Mouse (Mus musculus) thymus, adult 2 months (tissue): Measurements from ENCODE around the gene Ulk3. TPM values are rescaled to one million over a fixed set of nuclear protein-coding genes. Genes with fewer than 3 reads are reported as not detected.

Experiments
- DNase-seq: peaks from one replicate; pipeline ENCODE4 v3.0.0; 2021
- H3K27ac ChIP-seq: fragments of 200-500 bp; 2 replicates; pipeline ENCODE4 v1.5.1; 2012; ENCODE audit warnings: low read length, control low read depth; ENCODE audit not compliant: control insufficient read depth, insufficient read depth
- H3K27me3 ChIP-seq: fragments of 200-500 bp; 2 replicates; pipeline ENCODE4 v1.6.1; 2012; ENCODE audit warnings: mild to moderate bottlenecking, low read length, moderate library complexity, mixed read lengths; ENCODE audit not compliant: control insufficient read depth, insufficient read depth
- H3K36me3 ChIP-seq: fragments of 200-500 bp; 2 replicates; pipeline ENCODE4 v1.6.1; 2012; ENCODE audit warnings: mild to moderate bottlenecking, low read length, moderate library complexity; ENCODE audit not compliant: control insufficient read depth, insufficient read depth
- H3K4me1 ChIP-seq: fragments of 200-500 bp; replicated peaks from 2 replicates; pipeline ENCODE4 v1.6.1; 2012; ENCODE audit warnings: low read length; ENCODE audit not compliant: control insufficient read depth, insufficient read depth
- H3K4me3 ChIP-seq: fragments of 200-500 bp; 2 replicates; pipeline ENCODE4 v1.5.1; 2012; ENCODE audit warnings: mild to moderate bottlenecking, low read length, control low read depth, moderate library complexity; ENCODE audit not compliant: control insufficient read depth, insufficient read depth
- CTCF ChIP-seq: fragments of 200-500 bp; IDR thresholded peaks from 2 replicates; pipeline ENCODE4 v1.5.1; 2012; ENCODE audit warnings: mild to moderate bottlenecking, control low read depth, low read length, moderate library complexity, borderline replicate concordance; ENCODE audit not compliant: control insufficient read depth, poor library complexity, insufficient read depth; ENCODE audit errors: extremely low read depth
- POLR2A ChIP-seq: fragments of 200-500 bp; IDR thresholded peaks from 2 replicates; pipeline ENCODE4 v1.6.1; 2012; ENCODE audit warnings: mild to moderate bottlenecking, low read length, control low read depth, moderate library complexity; ENCODE audit not compliant: control insufficient read depth, poor library complexity, insufficient read depth; ENCODE audit errors: extremely low read depth
- WGBS: fragments of 180-500 bp; shearing (Covaris S2); methylation state at CpG from one replicate; pipeline ENCODE4 v1.1.7; 2018; 5-methylcytosine and 5-hydroxymethylcytosine counted together
- polyA plus RNA-seq: library from polyadenylated mRNA; depleted of rRNA; stranded (reverse); fragments of >200 nt; gene quantifications from 2 replicates; pipeline ENCODE4 v1.2.3, GENCODE M21; 2012; rRNA removed

Gene Ulk3
- 65.7 and 71.9 TPM in 2 replicates for polyA plus RNA-seq

GRCm38 (mm10) chr9:57589224-57590126 is at the start of gene Ulk3:
TSS of gene Ulk3 (plus strand) at chr9:57589452.
- peak; percentile 90 for DNase-seq
- Histone ChIP-seq H3K27me3 (no peaks in the 10 kb centered on the region), H3K4me3 (peak within 1 kb of the TSS; percentile 97), H3K27ac (peak within 1 kb of the TSS; percentile 32), H3K36me3 (peaks cover 8% of the 10 kb centered on the region), H3K4me1 (peaks cover 13% of the 10 kb centered on the region)
- under 1% methylated on average over 58 of the region's 58 CpGs for WGBS
- TF ChIP-seq POLR2A (peak; percentile 83), CTCF (peak; percentile 68; the same call in 1 of the 2 replicates)

- DNase-seq: no peak
- Histone ChIP-seq H3K36me3 (peaks cover 10% of the 10 kb centered on the region), H3K27me3 (no peaks in the 10 kb centered on the region), H3K4me1 (peaks cover 10% of the 10 kb centered on the region), H3K4me3 (no peak overlapping the region), H3K27ac (no peak overlapping the region)
- WGBS: 93% methylated on average over 2 of the region's 2 CpGs
- TF ChIP-seq POLR2A (no peak), CTCF (no peak)
Observed at GRCm38 (mm10) chr9:57539550-57539949, 49.7 kb upstream of the Ulk3 start.

GRCm38 (mm10) chr9:57541312-57541711 is 47.9 kb upstream of the Ulk3 start:
- H3K4me1 ChIP-seq: peaks cover 10% of the 10 kb centered on the region
- no peaks in the 10 kb centered on the region for H3K27me3 ChIP-seq
- WGBS: 11% methylated on average over 1 of the region's 1 CpGs
- TF ChIP-seq POLR2A (no peak), CTCF (no peak)
- H3K36me3 ChIP-seq: peaks cover 16% of the 10 kb centered on the region
- peak; percentile 38 for DNase-seq
- no peak overlapping the region for H3K4me3 ChIP-seq
- no peak overlapping the region for H3K27ac ChIP-seq

- TF ChIP-seq CTCF (no peak), POLR2A (no peak)
- Histone ChIP-seq H3K4me1 (no peaks in the 10 kb centered on the region), H3K36me3 (peaks cover 16% of the 10 kb centered on the region), H3K27ac (no peak overlapping the region), H3K4me3 (no peak overlapping the region), H3K27me3 (no peaks in the 10 kb centered on the region)
- no peak for DNase-seq
- 90% methylated on average over 3 of the region's 3 CpGs for WGBS
Observed at GRCm38 (mm10) chr9:57543951-57544350, 45.3 kb upstream of the Ulk3 start.

- Histone ChIP-seq H3K4me1 (peaks cover 4% of the 10 kb centered on the region), H3K36me3 (peaks cover 14% of the 10 kb centered on the region), H3K4me3 (no peak overlapping the region), H3K27ac (no peak overlapping the region), H3K27me3 (no peaks in the 10 kb centered on the region)
- no peak for DNase-seq
- 86% methylated on average over 5 of the region's 5 CpGs for WGBS
- TF ChIP-seq CTCF (no peak), POLR2A (no peak)
Observed at GRCm38 (mm10) chr9:57547287-57547686, 42.0 kb upstream of the Ulk3 start.

- 95% methylated on average over 11 of the region's 11 CpGs for WGBS
- Histone ChIP-seq H3K27ac (no peak overlapping the region), H3K4me3 (no peak overlapping the region), H3K27me3 (no peaks in the 10 kb centered on the region), H3K36me3 (peaks cover 9% of the 10 kb centered on the region), H3K4me1 (peaks cover 4% of the 10 kb centered on the region)
- no peak for DNase-seq
- no peak for TF ChIP-seq POLR2A
- TF ChIP-seq CTCF: no peak
Observed at GRCm38 (mm10) chr9:57547869-57548268, 41.4 kb upstream of the Ulk3 start.
